Comparison of ENCODE assay signal across 36 mouse cellular contexts in the genomic region with DNA sequence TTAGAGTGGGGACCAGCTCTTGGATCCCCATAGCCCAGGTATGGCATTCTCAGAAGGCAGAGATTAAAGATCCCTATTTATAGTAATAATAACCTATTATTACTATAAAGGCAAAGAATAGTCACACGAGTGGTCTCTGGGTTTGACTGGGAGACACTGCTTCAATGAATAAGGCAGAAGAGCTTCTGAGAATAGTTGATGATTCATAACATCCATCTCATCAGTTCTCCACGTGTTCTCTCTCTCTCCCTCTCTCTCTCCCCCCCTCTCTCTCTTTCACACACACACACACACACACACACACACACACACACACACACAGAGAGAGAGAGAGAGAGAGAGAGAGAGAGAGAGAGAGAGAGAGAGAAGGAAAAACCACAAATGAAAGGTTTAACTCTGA. TPM values are rescaled to one million over a fixed set of nuclear protein-coding genes. Genes with fewer than 3 reads are reported as not detected.
"Had no signal": no experiment of that assay in that cellular context is flagged by ENCODE, and none has a peak within 500 bp of the region (broad histone marks: within the 10 kb centered on the region; RNA-seq: fewer than 3 reads in every experiment).

No protein-coding gene starts in this region.

- H3K9ac ChIP-seq: limb, embryonic 12.5 days; limb, embryonic 13.5 days; limb, embryonic 15.5 days; liver, embryonic 12.5 days; liver, embryonic 13.5 days; liver, embryonic 14.5 days; liver, embryonic 15.5 days; liver, postnatal 0 days; lung, embryonic 14.5 days; lung, embryonic 15.5 days; midbrain, embryonic 12.5 days; midbrain, embryonic 13.5 days; midbrain, embryonic 15.5 days had no signal

- H3K27me3 ChIP-seq: limb, embryonic 12.5 days; limb, embryonic 13.5 days; limb, embryonic 15.5 days; liver, embryonic 12.5 days; liver, embryonic 13.5 days; liver, embryonic 15.5 days; lung, embryonic 15.5 days; midbrain, embryonic 12.5 days; midbrain, embryonic 13.5 days; midbrain, embryonic 15.5 days had no signal

- H3K36me3 ChIP-seq: limb, embryonic 10.5 days; limb, embryonic 12.5 days; limb, embryonic 13.5 days; limb, embryonic 15.5 days; liver, embryonic 12.5 days; liver, embryonic 13.5 days; liver, embryonic 15.5 days; lung, embryonic 15.5 days; midbrain, embryonic 10.5 days; midbrain, embryonic 12.5 days; midbrain, embryonic 13.5 days; midbrain, embryonic 15.5 days had no signal

- ATAC-seq: liver, embryonic 12.5 days; liver, postnatal 0 days; lung, postnatal 0 days; midbrain, embryonic 13.5 days; midbrain, embryonic 15.5 days; midbrain, embryonic 16.5 days had no signal

- H3K4me3 ChIP-seq: limb, embryonic 10.5 days; limb, embryonic 12.5 days; limb, embryonic 13.5 days; limb, embryonic 15.5 days; liver, embryonic 12.5 days; liver, embryonic 13.5 days; liver, embryonic 15.5 days; lung, embryonic 15.5 days; megakaryocyte, embryonic 14.5 days; midbrain, embryonic 10.5 days; midbrain, embryonic 12.5 days; midbrain, embryonic 13.5 days; midbrain, embryonic 15.5 days; myocyte had no signal

- H3K4me1 ChIP-seq: limb, embryonic 10.5 days; limb, embryonic 12.5 days; limb, embryonic 13.5 days; limb, embryonic 15.5 days; liver, embryonic 12.5 days; liver, embryonic 13.5 days; liver, embryonic 15.5 days; lung, embryonic 15.5 days; midbrain, embryonic 10.5 days; midbrain, embryonic 12.5 days; midbrain, embryonic 13.5 days had no signal

- H3K9me3 ChIP-seq: limb, embryonic 10.5 days; limb, embryonic 12.5 days; limb, embryonic 13.5 days; limb, embryonic 15.5 days; liver, embryonic 12.5 days; liver, embryonic 13.5 days; liver, embryonic 15.5 days; lung, embryonic 15.5 days; midbrain, embryonic 10.5 days; midbrain, embryonic 12.5 days; midbrain, embryonic 13.5 days; midbrain, embryonic 15.5 days had no signal

- H3K27ac ChIP-seq: limb, embryonic 10.5 days; limb, embryonic 12.5 days; limb, embryonic 13.5 days; limb, embryonic 15.5 days; liver, embryonic 12.5 days; liver, embryonic 13.5 days; liver, embryonic 14.5 days; liver, embryonic 15.5 days; lung, embryonic 15.5 days; macrophage; midbrain, embryonic 10.5 days; midbrain, embryonic 12.5 days; midbrain, embryonic 13.5 days; midbrain, embryonic 15.5 days had no signal

- DNase-seq: left cerebral cortex, postnatal 4 days; liver; liver, embryonic 13.5 days; liver, postnatal 0 days; lung, adult 18-20 months; lung, adult 2 months; lung, embryonic 14.5 days; lung, postnatal 10 days; lung, postnatal 14 days; lung, postnatal 36 days; lung, postnatal 4 days; midbrain, embryonic 14.5 days had no signal

- H3K4me2 ChIP-seq: limb, embryonic 12.5 days; limb, embryonic 13.5 days; limb, embryonic 15.5 days; liver, embryonic 11.5 days; liver, embryonic 12.5 days; liver, embryonic 13.5 days; liver, embryonic 15.5 days; lung, embryonic 14.5 days; lung, embryonic 15.5 days; midbrain, embryonic 11.5 days; midbrain, embryonic 12.5 days; midbrain, embryonic 13.5 days; midbrain, embryonic 15.5 days had no signal

RNA-seq across cellular contexts. Expression of gene Cacng5, which starts 16.2 kb away (rescaled TPM):
- total RNA-seq: liver, adult 2 months; megakaryocyte progenitor cell, adult 5-6 weeks; megakaryocyte, adult 5-6 weeks; megakaryocyte-erythroid progenitor cell, adult 5-6 weeks; monocyte, adult 5-6 weeks had no signal
- polyA plus RNA-seq: liver, adult 2 months; liver, postnatal 0 days; lung, postnatal 0 days; macrophage; myocyte had no signal
